Mouse (Mus musculus) lung, postnatal 0 days (tissue): Measurements from ENCODE around the gene Ick.
A peak's percentile ranks its signal among the peaks of the same experiment; 100 is the strongest.

Experiments used
- CTCF ChIP-seq: IDR thresholded peaks from 2 replicates; pipeline ENCODE4 v1.5.1; 2016; ENCODE audit warnings: antibody characterized with exemption, mild to moderate bottlenecking
- EP300 ChIP-seq: IDR thresholded peaks from 2 replicates; pipeline ENCODE4 v1.6.1; 2016; ENCODE audit warnings: antibody characterized with exemption, mild to moderate bottlenecking, control low read depth

- TF ChIP-seq CTCF (no peak), EP300 (peak; percentile 60; the same call in 1 of the 2 replicates)
These were observed 95.2 kb downstream of the Ick start for GRCm38 (mm10) chr9:78204194-78204593.
